Mouse (Mus musculus): Measurements from ENCODE around the gene Gls2. TPM values are rescaled to one million over a fixed set of nuclear protein-coding genes. Genes with fewer than 3 reads are reported as not detected.
"Not testable (repeated sequence)": the region's sequence is repeated elsewhere in the genome, so short reads cannot be mapped to it uniquely, and the experiment has no call there.

The Gls2 gene
- polyA plus RNA-seq, 1 experiment from 2014 or later = 0.96 TPM

GRCm38 (mm10) chr10:128209311-128210009 is 15.2 kb downstream of the Gls2 start:
- peaks cover 20% of the 10 kb centered on the region for H3K4me1 ChIP-seq
- peaks cover 16% of the 10 kb centered on the region for H3K27me3 ChIP-seq (ENCODE audit: low read depth, poor library complexity, severe bottlenecking)
- no peak overlapping the region for H3K4me3 ChIP-seq
- peaks cover 28% of the 10 kb centered on the region for H3K36me3 ChIP-seq
- no peak for DNase-seq (ENCODE audit: low spot score)
- H3K9me3 ChIP-seq (replicated peaks) = no peaks in the 10 kb centered on the region
- WGBS = 95% methylated on average over 11 of the region's 11 CpGs
- H3K27ac ChIP-seq (replicated peaks) = no peak overlapping the region

- H3K4me1 ChIP-seq = peaks cover 20% of the 10 kb centered on the region
- 90% methylated on average over 2 of the region's 2 CpGs for WGBS
Observed at GRCm38 (mm10) chr10:128210131-128210530, 15.9 kb downstream of the Gls2 start.

GRCm38 (mm10) chr10:128210954-128211353 is 16.7 kb downstream of the Gls2 start:
- Histone ChIP-seq H3K27me3 (ENCODE audit: low read depth, poor library complexity, severe bottlenecking) (peaks cover 23% of the 10 kb centered on the region), H3K4me1 (peaks cover 20% of the 10 kb centered on the region), H3K4me3 (peak overlapping the region; percentile 76), H3K36me3 (peaks cover 28% of the 10 kb centered on the region), H3K27ac (replicated peaks) (peak overlapping the region; percentile 85), H3K9me3 (replicated peaks) (no peaks in the 10 kb centered on the region)
- no peak for DNase-seq (ENCODE audit: low spot score)
- WGBS = 32% methylated on average over 14 of the region's 14 CpGs

More at GRCm38 (mm10) chr10:128210131-128210530, 15.9 kb downstream of the Gls2 start:
- peaks cover 23% of the 10 kb centered on the region for H3K27me3 ChIP-seq (ENCODE audit: low read depth, poor library complexity, severe bottlenecking)
- DNase-seq (ENCODE audit: low spot score) = no peak
- H3K36me3 ChIP-seq = peaks cover 28% of the 10 kb centered on the region
- no peak overlapping the region for H3K27ac ChIP-seq (replicated peaks)
- H3K9me3 ChIP-seq (replicated peaks) = no peaks in the 10 kb centered on the region
- H3K4me3 ChIP-seq = peak overlapping the region; percentile 76

- Histone ChIP-seq H3K27me3 (ENCODE audit: low read depth, poor library complexity, severe bottlenecking) (peaks cover 23% of the 10 kb centered on the region), H3K9me3 (replicated peaks) (no peaks in the 10 kb centered on the region), H3K36me3 (peaks cover 22% of the 10 kb centered on the region), H3K4me3 (peak within 1 kb of the TSS; percentile 76), H3K27ac (replicated peaks) (peak within 1 kb of the TSS; percentile 85), H3K4me1 (peaks cover 20% of the 10 kb centered on the region)
- WGBS = under 1% methylated on average over 30 of the region's 30 CpGs
- DNase-seq (ENCODE audit: low spot score) = peak; percentile 93
Observed at GRCm38 (mm10) chr10:128211390-128212108, 17.3 kb downstream of the Gls2 start, which contains the start of gene Spryd4. Gene Spryd4, minus strand, starts transcription at chr10:128211807.

GRCm38 (mm10) chr10:128212148-128212547 is 17.9 kb downstream of the Gls2 start:
- Histone ChIP-seq H3K4me1 (peaks cover 20% of the 10 kb centered on the region), H3K36me3 (peaks cover 16% of the 10 kb centered on the region), H3K9me3 (replicated peaks) (no peaks in the 10 kb centered on the region), H3K27ac (replicated peaks) (peak overlapping the region; percentile 85), H3K4me3 (peak overlapping the region; percentile 76), H3K27me3 (ENCODE audit: low read depth, poor library complexity, severe bottlenecking) (peaks cover 23% of the 10 kb centered on the region)
- 51% methylated on average over 6 of the region's 6 CpGs for WGBS
- DNase-seq (ENCODE audit: low spot score) = no peak

GRCm38 (mm10) chr10:128212871-128213323 is 18.6 kb downstream of the Gls2 start:
- Histone ChIP-seq H3K9me3 (replicated peaks) (no peaks in the 10 kb centered on the region), H3K27ac (replicated peaks) (peak overlapping the region; percentile 49; the same call in 1 of the 2 replicates), H3K36me3 (peaks cover 14% of the 10 kb centered on the region), H3K27me3 (ENCODE audit: low read depth, poor library complexity, severe bottlenecking) (peaks cover 23% of the 10 kb centered on the region), H3K4me3 (peak overlapping the region; percentile 49), H3K4me1 (peaks cover 20% of the 10 kb centered on the region)
- WGBS = 3% methylated on average over 18 of the region's 18 CpGs
- DNase-seq (ENCODE audit: low spot score) = peak; percentile 62

GRCm38 (mm10) chr10:128214112-128214511 is 19.9 kb downstream of the Gls2 start:
- not testable (repeated sequence) for DNase-seq (ENCODE audit: low spot score); H3K36me3 ChIP-seq; H3K27ac ChIP-seq (replicated peaks); H3K4me3 ChIP-seq; H3K9me3 ChIP-seq (replicated peaks)
- Histone ChIP-seq H3K27me3 (ENCODE audit: low read depth, poor library complexity, severe bottlenecking) (peaks cover 23% of the 10 kb centered on the region), H3K4me1 (peaks cover 20% of the 10 kb centered on the region)
- 92% methylated on average over 4 of the region's 4 CpGs for WGBS

GRCm38 (mm10) chr10:128214981-128215380 is 20.7 kb downstream of the Gls2 start:
- 90% methylated on average over 5 of the region's 5 CpGs for WGBS
- DNase-seq (ENCODE audit: low spot score) = no peak

GRCm38 (mm10) chr10:128218387-128219117 is 24.3 kb downstream of the Gls2 start:
- DNase-seq (ENCODE audit: low spot score) = no peak
- 95% methylated on average over 18 of the region's 18 CpGs for WGBS
- H3K27me3 ChIP-seq (ENCODE audit: low read depth, poor library complexity, severe bottlenecking) = peaks cover 16% of the 10 kb centered on the region
- H3K27ac ChIP-seq (replicated peaks) = no peak overlapping the region
- no peaks in the 10 kb centered on the region for H3K36me3 ChIP-seq
- no peaks in the 10 kb centered on the region for H3K9me3 ChIP-seq (replicated peaks)
- no peak overlapping the region for H3K4me3 ChIP-seq
- H3K4me1 ChIP-seq = peaks cover 3% of the 10 kb centered on the region

More at GRCm38 (mm10) chr10:128214981-128215380, 20.7 kb downstream of the Gls2 start:
- Histone ChIP-seq H3K9me3 (replicated peaks) (no peaks in the 10 kb centered on the region), H3K4me1 (peaks cover 20% of the 10 kb centered on the region), H3K4me3 (no peak overlapping the region), H3K27ac (replicated peaks) (no peak overlapping the region), H3K36me3 (peaks cover 4% of the 10 kb centered on the region; the same call in 1 of the 2 replicates), H3K27me3 (ENCODE audit: low read depth, poor library complexity, severe bottlenecking) (peaks cover 23% of the 10 kb centered on the region)

GRCm38 (mm10) chr10:128221533-128222286 is 27.5 kb downstream of the Gls2 start:
- 66% methylated on average over 16 of the region's 16 CpGs for WGBS
- H3K4me1 ChIP-seq = peaks cover 24% of the 10 kb centered on the region
- H3K27ac ChIP-seq (replicated peaks) = no peak overlapping the region
- H3K9me3 ChIP-seq (replicated peaks) = no peaks in the 10 kb centered on the region
- H3K27me3 ChIP-seq (ENCODE audit: low read depth, poor library complexity, severe bottlenecking) = no peaks in the 10 kb centered on the region
- DNase-seq (ENCODE audit: low spot score) = no peak
- H3K4me3 ChIP-seq = no peak overlapping the region
- H3K36me3 ChIP-seq = no peaks in the 10 kb centered on the region

- Histone ChIP-seq H3K27ac (replicated peaks) (peak overlapping the region; percentile 52), H3K27me3 (ENCODE audit: low read depth, poor library complexity, severe bottlenecking) (no peaks in the 10 kb centered on the region), H3K4me3 (no peak overlapping the region), H3K36me3 (no peaks in the 10 kb centered on the region), H3K9me3 (replicated peaks) (no peaks in the 10 kb centered on the region), H3K4me1 (peaks cover 25% of the 10 kb centered on the region)
- WGBS = 43% methylated on average over 5 of the region's 5 CpGs
- no peak for DNase-seq (ENCODE audit: low spot score)
Observed at GRCm38 (mm10) chr10:128225064-128225463, 30.8 kb downstream of the Gls2 start.

- H3K27ac ChIP-seq (replicated peaks) = peak within 1 kb of the TSS; percentile 57
- no peaks in the 10 kb centered on the region for H3K36me3 ChIP-seq
- no peak for DNase-seq (ENCODE audit: low spot score)
- peaks cover 30% of the 10 kb centered on the region for H3K4me1 ChIP-seq
- H3K27me3 ChIP-seq (ENCODE audit: low read depth, poor library complexity, severe bottlenecking) = no peaks in the 10 kb centered on the region
- 30% methylated on average over 4 of the region's 4 CpGs for WGBS
- H3K4me3 ChIP-seq = no peak within 1 kb of the TSS
- H3K9me3 ChIP-seq (replicated peaks) = no peaks in the 10 kb centered on the region
Observed at GRCm38 (mm10) chr10:128225538-128225937, 31.3 kb downstream of the Gls2 start, which contains the start of gene Mip. Gene Mip, plus strand, starts transcription at chr10:128225838.
